Mouse (Mus musculus): ENCODE measurements around the gene Pick1.

Gene Pick1

GRCm38 (mm10) chr15:79229058-79229821 is at the start of gene Pick1, which contains the start of gene Gm49486:
Gene Pick1 (plus strand): TSS chr15:79229173.
Gene Gm49486 (plus strand): TSS chr15:79229391.
- DNase-seq, result peak; percentile 93 to 94

- DNase-seq, result no peak
Observed at GRCm38 (mm10) chr15:79185213-79185612, 43.8 kb upstream of the Pick1 start.

- DNase-seq, result no peak
Observed at GRCm38 (mm10) chr15:79187819-79188218, 41.2 kb upstream of the Pick1 start.

- DNase-seq, result no peak
Observed at GRCm38 (mm10) chr15:79191426-79191825, 37.5 kb upstream of the Pick1 start.

- DNase-seq, result no peak
Observed at GRCm38 (mm10) chr15:79192450-79192849, 36.5 kb upstream of the Pick1 start.

GRCm38 (mm10) chr15:79192885-79193845 is 35.8 kb upstream of the Pick1 start:
- DNase-seq, result no peak

- no peak for DNase-seq
Observed at GRCm38 (mm10) chr15:79194048-79194447, 34.9 kb upstream of the Pick1 start.

GRCm38 (mm10) chr15:79194946-79195345 is 34.0 kb upstream of the Pick1 start:
- no peak for DNase-seq

- DNase-seq, result no peak
Observed at GRCm38 (mm10) chr15:79195492-79195891, 33.5 kb upstream of the Pick1 start.

GRCm38 (mm10) chr15:79199390-79199976 is 29.5 kb upstream of the Pick1 start:
- DNase-seq, result no peak

GRCm38 (mm10) chr15:79201491-79202150 is 27.4 kb upstream of the Pick1 start:
- no peak for DNase-seq

GRCm38 (mm10) chr15:79202575-79202974 is 26.4 kb upstream of the Pick1 start:
- DNase-seq, result no peak

- DNase-seq, result no peak
Observed at GRCm38 (mm10) chr15:79208211-79208610, 20.8 kb upstream of the Pick1 start.

- peak; percentile 80 to 85 for DNase-seq
Observed at GRCm38 (mm10) chr15:79208758-79209439, 20.1 kb upstream of the Pick1 start.

GRCm38 (mm10) chr15:79210357-79210756 is 18.6 kb upstream of the Pick1 start:
- no peak for DNase-seq

GRCm38 (mm10) chr15:79212750-79213446 is 16.1 kb upstream of the Pick1 start:
- DNase-seq, result no peak

- DNase-seq, result no peak
Observed at GRCm38 (mm10) chr15:79213591-79213990, 15.4 kb upstream of the Pick1 start.

- DNase-seq, result no peak
Observed at GRCm38 (mm10) chr15:79216191-79216590, 12.8 kb upstream of the Pick1 start.

GRCm38 (mm10) chr15:79219572-79219971 is 9.4 kb upstream of the Pick1 start:
- no peak for DNase-seq

GRCm38 (mm10) chr15:79223641-79224040 is 5.3 kb upstream of the Pick1 start:
- no peak for DNase-seq

- peak; percentile 89 for DNase-seq
Observed at GRCm38 (mm10) chr15:79224685-79225084, 4.3 kb upstream of the Pick1 start.

Data from B cell, adult 2 months (primary cell).